Mouse (Mus musculus): Measurements from ENCODE around the gene Dcaf12.

- TF ChIP-seq POLR2A (IDR thresholded peaks at IDR 0.05; ENCODE audit: insufficient read depth, low read depth, low read length) = no peak
- no peak for TF ChIP-seq CTCF (IDR thresholded peaks at IDR 0.05)
Measured at GRCm38 (mm10) chr4:41303671-41304070, 11.0 kb downstream of the Dcaf12 start.

All from heart, adult 2 months (tissue).